Mouse (Mus musculus) bone marrow, adult 2 months (tissue): Measurements from ENCODE around the gene Ptp4a2.

Experiments
- CTCF ChIP-seq: fragments of 200-500 bp; IDR thresholded peaks from 2 replicates; pipeline ENCODE4 v1.5.1; 2011; ENCODE audit warnings: low read length, control low read depth; ENCODE audit not compliant: control insufficient read depth, insufficient read depth
- POLR2A ChIP-seq: fragments of 200-500 bp; IDR thresholded peaks from 2 replicates; pipeline ENCODE4 v1.6.1; 2011; ENCODE audit warnings: low read depth, mild to moderate bottlenecking, control low read depth, low read length, borderline replicate concordance; ENCODE audit not compliant: control insufficient read depth

GRCm38 (mm10) chr4:129782857-129783331 is 28.1 kb upstream of the Ptp4a2 start:
- TF ChIP-seq POLR2A: no peak
- TF ChIP-seq CTCF: no peak
